Mouse (Mus musculus) retina, adult 2 months (tissue): ENCODE measurements around the gene Sertad2.

Experiments
- DNase-seq: peaks from one replicate; pipeline ENCODE4 v3.0.0-alpha.2; 2012; ENCODE audit warnings: low read depth, low spot score

Gene Sertad2

DNA sequence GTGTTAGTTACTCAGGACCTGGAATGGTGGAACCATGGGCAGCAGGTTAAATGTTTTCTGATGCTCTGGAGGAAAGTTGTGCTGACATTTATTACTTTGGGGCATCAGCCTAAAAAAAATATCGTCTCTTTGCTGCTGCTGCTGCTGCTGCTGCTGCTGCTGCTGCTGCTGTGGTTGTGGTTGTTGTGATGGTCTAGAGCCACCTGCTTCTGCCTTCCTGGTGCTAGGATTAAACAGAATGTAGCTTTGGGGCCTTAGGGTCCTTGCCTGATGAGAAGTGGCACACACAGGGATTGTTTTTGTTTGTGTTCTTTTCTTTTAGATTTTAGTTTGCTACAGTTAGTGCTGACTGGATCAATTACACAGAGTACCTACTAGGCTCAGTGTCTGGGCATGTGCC is 101.1 kb downstream of the Sertad2 start:
- no peak for DNase-seq

DNA sequence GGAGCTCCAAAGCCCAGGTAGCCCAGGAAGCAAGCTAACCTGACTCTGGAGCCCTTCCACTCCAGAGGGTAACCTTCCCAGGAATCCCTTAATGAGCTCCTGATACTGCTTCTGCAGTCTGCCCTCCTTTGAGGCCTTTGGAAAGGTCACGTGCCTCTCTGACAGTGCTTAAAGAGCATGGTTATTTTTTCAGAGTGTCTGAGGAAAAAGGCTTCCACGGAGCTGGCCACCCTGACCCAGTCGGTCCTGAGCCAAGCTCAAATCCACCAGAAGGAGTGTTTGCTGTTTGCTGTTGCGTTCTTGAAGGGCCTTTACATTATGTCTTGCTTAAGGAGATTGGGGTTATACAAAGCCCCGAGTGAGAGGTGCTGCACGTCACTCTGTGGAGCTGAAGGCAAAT is 101.8 kb downstream of the Sertad2 start:
- DNase-seq: no peak

DNA sequence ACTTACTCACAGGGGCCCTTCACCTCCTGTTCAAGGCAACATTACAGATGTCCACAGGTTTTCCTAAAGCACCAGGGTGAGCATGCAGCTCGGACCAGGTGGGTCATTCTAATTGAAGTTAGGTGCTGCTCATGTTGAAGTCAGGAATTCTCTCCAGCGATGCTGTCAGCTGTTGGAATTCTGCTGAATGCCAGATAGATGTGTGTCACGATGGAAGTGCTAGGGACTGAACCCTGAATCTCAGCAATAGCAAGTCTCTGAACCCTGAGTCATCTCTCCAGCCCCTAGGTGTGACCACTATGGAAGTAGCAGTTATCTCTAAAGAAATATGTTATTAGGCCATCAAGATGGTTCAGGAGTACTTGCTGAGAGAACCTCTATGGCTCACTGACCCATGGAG is 102.5 kb downstream of the Sertad2 start:
- DNase-seq: no peak

DNA sequence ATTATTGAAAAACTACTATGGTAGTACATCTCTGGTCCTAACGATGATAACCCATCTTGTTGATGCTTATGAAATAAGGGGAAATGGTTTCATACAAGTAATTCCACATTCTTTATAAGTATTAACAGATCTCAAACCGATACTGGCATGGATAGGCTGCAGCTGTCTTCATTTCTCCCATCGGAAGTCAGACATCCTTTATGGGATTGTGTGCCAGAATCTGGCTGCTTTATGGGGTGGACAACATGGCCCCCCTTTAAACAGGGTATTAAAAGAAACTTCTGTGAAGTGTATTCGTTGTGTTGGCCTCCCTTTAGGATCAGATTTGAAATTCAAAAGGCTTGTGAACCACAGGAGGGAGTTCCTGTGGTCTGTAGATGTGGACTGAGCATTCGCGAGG is 103.1 kb downstream of the Sertad2 start:
- no peak for DNase-seq

DNA sequence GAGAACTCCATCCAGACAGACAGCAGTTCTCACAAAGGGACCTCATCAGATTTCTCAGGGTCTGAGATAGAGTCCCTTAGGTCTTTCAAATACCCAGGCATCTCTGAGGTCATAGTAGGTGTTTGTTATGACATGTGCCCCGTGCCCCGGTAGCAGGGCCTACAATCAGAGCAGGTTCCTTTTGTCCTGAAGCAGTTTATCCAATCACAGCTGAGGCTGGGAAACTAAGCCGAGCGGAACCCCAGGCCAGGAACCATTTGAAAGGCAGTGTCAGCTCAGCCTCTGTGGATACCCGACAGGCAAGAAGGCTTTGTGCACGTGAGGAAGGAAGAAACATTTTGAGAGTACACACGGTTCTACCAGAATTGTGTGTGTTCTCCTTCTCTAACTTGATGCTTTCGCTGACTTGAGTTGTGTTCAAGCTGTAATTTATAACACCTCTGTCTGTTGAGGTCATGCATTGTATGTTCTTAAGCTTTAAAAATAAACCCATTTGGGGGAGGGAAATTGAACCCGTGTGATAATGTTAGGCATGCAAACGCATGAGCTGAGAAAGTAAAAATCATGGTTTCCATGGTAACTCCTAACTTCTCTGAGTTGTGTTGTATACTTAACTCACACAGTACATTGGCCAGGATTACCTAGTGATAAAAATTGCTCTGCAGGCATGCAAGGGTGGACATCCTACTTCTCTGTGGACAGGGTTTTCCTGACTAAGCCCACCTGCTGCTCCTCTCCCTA is 104.1 kb downstream of the Sertad2 start:
- no peak for DNase-seq

DNA sequence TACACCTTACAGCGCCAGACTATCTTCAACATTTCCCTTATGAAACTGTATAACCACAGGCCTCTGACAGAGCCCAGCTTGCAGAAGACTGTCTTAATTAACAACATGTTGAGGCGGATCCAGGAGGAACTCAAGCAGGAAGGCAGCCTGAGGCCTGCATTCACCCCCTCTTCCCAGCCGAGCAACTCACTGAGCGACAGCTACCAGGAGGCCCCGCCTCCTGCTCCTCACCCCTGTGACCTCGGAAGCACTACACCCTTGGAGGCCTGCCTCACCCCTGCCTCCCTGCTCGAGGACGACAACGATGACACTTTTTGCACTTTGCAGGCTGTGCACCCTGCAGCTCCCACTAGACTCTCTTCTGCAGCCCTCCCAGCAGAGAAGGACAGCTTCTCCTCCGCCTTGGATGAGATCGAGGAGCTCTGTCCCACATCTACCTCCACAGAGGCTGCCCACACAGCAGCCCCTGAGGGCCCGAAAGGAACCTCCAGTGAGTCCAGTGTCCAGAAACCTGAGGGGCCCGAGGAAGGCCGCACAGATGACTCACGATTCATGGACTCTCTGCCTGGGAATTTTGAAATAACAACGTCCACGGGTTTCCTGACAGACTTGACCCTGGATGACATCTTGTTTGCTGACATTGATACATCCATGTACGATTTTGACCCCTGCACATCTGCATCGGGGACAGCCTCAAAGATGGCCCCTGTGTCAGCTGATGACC is 105.0 kb downstream of the Sertad2 start:
- no peak for DNase-seq

DNA sequence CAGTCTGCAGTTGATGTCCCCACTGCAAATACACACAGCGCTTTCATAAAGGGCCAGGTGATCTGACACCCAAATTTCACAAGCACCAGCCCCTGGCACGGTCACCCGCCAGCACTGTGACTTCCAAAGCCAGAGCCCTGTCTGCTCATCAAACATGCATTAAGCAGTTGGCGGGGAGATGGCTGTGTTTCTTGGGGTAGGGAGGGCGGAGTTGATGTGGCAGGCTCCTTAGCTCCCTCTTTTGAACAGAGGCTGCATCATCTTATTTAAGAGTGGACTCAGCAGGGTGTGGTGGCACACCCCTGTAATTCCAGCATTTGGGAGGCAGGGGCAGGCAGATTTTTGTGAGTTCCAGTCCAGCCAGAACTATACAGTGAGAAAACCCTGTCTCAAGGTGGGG is 106.4 kb downstream of the Sertad2 start:
- DNase-seq: no peak

DNA sequence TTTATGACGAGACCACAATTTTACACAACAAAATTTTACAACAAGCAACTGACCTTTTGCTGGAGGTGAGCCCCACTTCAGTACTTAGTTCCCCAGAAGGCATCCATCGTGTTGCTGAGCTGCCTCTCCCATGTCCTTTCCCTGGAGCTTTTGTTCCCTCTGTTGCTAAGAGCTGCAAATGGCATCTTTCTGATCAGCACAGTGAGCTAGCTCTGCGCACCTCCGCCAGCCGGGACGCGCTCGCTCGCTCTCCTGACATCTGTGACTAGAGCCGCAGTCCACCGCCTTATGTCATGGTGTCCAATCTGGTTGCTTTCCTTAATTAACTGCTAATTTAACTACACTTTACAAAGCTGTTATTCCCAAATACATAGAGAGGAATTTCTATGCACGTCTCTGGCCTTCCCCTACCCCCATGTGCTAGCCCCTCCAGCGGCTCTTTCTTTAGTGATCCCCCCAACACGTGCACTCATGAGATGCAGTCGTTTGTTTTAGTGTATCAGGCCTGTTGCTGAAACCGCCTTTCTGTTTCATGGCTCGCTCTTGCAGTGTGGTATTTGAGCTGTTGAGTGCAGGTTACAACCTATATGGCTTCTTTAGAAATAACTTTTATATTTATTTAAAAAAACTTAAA is 107.1 kb downstream of the Sertad2 start:
- no peak for DNase-seq

DNA sequence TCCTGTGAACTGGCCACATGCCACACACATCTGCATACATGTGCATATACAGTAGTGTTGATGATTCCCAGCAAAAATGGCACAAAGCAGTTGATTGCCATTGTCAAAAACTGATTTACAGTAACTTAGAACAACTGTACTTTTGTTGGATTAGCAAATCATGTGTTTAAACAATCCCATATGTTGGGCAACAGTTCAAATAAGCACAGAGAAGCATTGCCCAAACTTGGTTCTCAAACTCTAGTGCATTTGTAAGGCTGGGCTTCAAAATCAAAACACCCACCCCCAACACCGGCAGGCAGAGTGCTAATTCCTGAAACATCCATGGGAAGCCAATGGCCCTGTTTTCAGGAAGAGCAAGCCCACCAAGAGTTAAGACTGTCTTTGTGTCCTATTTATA is 108.1 kb downstream of the Sertad2 start:
- DNase-seq: no peak

DNA sequence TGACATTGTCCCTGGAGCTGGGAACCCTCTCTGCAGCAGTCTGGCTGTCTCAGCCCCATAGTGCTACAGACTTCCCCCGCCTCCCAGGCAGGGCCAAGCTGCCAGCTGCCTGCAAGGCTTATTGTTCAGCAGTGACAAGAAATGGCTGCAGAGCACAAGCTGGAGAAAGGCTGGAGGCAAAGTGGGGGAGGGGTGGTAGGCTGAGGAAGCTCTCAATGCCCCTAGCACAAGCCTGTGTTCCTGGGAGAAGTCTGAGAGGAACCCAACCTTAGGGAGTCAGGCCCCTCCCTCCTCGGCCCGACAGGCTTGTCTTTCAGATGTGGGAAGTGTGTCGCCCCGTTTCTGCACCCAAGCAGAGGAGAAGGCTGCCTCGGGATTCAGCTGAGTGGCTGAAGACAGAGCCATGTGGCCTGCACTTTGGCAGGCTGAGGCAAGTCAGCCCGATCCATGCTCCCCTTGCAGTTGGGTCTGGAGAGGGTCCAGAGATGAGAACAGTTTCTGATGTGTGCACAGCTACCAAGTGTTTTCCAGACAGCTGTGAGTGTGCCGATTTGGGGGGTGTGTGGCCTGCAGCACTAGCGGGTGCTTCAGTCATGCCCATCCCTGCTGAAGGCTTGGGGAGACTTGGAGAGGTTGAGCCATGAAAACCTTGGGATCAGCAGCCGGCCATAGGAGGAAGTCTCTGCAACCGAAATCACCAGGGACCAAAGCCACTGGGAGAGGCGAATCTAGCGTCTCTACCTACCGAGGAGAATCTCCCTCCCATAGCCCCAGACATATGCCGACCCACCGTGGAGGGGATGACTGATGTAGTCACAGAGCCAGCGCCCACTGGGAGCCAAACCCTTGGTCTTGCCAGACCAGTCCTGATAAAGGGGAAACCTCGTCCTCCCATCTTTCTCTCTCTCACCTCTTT is 113.0 kb downstream of the Sertad2 start:
- DNase-seq: no peak

DNA sequence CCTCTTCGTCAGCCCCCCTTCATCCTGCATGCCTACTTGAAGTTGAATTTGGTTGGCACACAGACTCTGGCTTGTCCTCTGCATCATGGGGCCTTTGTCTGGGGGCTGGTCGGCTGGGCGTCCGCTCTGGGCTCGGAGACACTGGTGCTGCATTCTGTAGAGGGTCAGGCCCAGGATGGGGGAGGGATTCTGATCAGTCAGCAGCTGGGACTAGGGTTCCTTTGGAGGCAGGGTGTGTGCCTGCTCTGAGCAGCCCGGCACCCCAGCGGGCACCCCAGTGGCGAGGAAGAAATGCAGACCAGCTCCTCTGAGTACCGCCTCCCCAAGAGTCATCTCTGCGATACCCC is 113.6 kb downstream of the Sertad2 start:
- DNase-seq: no peak

DNA sequence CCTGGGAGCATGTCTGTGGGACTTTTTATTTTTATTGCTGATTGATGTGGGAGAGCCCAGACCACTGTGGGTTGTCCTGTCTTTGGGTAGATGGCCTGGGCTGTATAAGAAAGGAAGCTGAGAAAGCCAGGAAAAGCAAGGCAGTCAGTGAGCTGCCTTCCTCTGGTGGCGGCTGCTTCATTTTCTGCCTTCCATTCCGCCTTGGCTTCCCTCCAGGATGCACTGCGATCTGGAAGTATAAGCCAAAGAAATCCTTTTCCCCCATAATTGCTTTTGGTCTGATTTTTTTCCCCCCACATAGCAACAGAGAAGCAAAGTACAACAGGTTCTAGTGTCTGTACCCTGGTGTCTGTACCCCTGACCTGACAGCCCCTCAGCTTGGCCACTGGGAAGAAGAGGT is 116.0 kb downstream of the Sertad2 start:
- no peak for DNase-seq

DNA sequence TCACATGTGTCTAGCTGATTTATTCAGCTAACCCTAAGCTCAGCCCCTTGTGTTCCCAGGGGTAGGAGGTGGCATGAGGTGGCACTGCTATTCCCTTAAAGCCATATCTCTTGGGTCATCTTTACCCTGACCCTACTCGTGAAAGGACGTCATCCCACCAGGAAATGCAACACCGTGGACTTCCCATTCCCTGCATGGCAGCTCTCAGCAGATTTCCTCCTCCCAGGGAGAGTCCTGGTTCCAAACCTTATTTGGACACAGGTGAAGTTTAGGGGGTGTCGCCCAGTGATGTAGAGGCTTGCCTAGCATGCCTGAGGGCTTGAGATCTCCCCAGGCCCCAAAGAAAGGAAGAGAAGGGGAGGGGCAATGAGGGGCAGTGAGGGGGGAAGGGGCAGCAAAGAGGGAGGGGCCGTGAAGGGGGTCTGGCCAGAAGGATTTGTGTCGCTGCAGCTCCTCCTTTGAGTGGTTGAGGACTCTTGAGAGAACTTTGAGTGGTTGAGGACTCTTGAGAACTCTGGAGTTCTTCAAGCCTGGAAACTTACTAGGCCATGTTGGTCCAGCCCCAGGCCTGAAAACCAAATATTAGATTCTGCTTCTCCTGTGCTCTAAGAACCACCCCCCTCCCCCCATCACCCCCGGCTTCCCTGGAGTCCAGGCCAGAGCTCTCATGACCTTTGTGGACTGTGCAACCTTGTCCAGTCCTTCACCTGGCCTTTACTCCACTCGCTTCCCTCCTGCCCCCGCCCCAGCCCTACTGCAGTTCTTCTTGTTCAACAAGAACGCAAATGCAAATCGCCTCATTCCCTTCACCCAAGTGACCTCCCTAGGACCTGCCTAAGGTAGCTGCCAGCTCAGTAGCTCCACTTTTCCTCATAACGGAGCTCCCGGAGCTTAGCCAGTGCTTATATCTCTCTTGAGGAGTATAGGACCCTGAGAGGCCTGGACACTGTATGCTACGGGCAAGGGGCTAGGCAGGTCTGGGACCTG is 117.4 kb downstream of the Sertad2 start:
- no peak for DNase-seq

DNA sequence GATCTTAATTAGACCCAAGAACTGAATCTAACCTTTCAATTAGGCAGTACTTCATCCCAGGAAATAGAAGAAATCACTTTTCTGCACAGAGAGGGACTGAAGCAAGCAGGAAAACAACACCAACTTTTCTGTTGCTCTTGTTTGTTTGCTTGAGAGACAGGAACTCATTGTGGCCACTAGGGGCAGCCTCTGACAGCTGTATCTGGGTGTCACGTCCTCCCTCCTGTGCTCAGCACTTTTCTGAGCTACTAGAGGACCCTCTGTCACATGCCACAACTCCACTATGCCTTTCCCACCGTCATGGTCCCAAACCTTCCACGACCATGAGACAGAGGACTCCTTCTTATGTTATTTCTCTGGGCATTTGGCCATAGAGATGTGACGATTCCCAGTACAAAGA is 118.6 kb downstream of the Sertad2 start:
- DNase-seq: peak; percentile 22

DNA sequence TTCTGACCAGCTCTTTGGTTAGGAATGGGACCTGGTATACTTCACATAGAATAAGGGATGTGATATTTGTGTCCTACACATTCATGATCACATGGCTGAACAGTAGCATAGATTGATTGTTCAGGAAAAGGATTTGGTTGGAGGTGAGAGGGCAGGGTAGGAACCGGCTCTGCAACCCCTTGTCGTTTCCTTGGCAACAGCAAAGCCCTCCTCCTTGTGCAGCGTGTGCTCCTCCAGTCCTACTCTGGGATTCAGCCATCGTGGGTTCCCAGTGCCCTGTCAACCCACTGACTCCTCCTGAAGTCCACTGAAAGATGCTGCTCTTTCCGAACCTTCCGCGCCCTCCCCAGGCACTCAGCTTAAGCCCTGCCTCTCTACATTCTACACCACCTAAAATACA is 119.8 kb downstream of the Sertad2 start:
- DNase-seq: no peak

DNA sequence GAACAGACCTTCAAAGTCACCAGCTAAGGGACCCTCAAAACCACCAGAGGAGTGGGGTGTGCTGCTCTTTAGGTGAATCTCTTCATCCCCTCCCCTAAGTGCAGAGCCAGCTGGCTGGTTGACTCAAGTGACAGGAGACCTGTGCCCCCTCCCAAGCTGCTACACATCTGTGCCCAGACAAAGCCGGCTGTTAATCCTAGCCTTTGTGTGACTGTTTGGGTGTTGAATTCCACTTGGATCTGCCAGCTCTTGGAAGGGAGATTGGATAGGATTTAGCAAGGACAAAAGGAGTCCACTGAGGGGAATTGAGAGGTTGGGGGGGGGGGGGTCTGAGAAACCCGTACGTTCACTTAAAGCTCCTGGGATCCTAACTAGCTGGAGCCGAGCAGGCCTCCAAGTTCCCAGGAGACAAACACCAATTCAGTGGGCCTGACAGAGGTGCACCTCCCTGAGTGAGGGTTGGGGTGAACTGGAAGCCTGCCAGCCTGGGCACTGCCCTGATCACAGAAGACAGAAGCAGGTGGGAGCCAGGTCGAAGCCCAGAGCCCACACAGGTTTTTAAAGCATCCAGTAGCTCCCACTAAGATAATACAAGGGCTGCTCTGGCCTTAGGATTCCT is 120.6 kb downstream of the Sertad2 start:
- DNase-seq: no peak

DNA sequence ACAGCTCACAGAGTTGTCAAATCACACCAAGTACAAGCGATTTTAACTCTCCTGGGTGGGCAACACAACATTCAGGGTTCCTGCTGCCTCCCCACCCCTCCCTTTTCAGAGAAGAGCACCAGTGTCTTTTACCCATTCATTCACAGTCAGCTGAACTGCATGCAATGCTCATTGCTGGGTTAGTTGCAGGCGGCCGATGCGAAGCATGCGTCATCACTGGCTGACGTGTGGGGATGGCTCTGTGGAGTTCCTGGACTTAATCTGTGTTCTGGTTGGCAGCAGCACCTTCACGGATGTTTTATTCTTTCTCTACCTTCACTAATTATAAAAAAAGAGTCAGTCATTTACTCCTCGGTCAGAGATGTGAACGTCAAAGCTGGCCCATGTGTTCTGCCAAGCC is 121.8 kb downstream of the Sertad2 start:
- DNase-seq: no peak

DNA sequence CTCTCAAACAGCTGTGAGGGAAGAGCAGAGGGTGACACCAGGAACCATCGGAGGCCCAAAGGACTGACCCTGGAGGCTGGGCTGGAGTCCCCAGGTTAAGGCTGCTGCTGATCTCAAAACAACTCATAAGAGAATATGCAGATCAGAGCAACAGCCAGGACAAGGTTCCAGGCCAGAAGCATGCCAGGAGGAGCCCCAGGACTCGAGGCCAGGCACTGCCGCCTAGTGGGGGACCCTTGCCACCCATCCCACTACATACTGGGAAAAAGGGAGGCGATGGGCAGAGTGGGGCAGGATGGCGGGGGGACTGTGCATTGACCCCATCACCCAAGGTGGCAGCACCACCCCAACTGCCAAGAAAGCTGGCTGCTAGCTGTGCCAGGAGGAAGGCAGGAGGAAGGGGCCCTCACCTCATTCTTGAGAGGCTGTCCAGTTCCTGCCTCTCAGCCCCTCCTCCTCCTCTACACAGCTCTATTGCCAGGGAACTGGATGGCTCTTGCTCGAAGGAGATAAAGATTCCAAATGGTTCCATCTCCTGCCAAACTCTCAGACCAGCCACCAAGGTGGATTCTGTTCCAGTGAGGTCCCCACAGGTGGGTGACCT is 128.8 kb downstream of the Sertad2 start:
- DNase-seq: no peak

DNA sequence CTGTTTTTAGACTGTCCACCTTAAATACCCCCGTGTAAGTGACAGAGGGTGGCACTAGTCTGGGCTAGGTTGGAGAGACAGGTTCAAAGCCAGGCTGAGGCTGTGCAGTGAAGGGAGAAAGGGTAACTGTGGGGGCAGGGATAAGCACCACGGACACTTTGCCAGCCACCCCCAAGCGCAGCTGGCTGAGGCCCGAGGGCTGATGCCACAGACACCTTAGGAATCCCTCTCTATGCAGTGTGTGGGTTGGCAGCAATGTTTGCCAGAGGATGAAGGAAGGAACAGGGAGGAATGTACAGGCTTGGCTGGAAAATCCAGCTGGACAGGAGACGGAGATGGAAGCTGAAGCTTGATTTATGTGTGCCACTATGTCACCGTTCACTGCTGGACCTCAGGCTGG is 129.5 kb downstream of the Sertad2 start:
- DNase-seq: no peak

DNA sequence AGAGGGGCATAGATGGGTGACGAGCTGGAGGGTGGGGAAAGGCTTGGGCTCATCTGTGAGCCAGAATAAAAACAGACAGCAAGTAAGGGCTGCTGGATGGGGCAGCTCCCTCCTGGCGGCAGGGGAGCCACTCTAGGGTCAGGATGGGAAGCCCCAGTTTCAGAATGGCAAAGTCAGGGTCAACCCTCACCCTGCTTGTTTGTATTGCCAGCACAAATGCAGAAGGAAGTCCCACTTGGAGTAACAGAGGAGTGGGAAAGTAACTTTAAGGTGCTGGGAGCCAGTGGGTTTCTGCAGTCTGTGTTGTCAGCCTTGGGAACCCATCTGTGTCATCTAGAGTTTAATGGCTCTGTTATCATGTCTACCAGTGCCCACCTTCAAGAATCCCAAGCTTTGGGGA is 136.3 kb downstream of the Sertad2 start:
- no peak for DNase-seq
